In genomic region chr7:35681559-35681958, GRCm38 (mm10) we compare ENCODE assay signal across 15 mouse cellular contexts. TPM values are rescaled to one million over a fixed set of nuclear protein-coding genes. Genes with fewer than 3 reads are reported as not detected.
A peak's percentile ranks its signal among the peaks of the same experiment; 100 is the strongest.
DNase-seq lines count a peak whose midpoint lies in the region; ATAC-seq and TF ChIP-seq lines count a peak whose summit lies in the region.
"Had no signal": no experiment of that assay in that cellular context is flagged by ENCODE, and none has a peak within 500 bp of the region (broad histone marks: within the 10 kb centered on the region; RNA-seq: fewer than 3 reads in every experiment).

No protein-coding gene starts in this region.

- H3K4me3 ChIP-seq in liver, embryonic 14.5 days (ENCODE audit: insufficient read depth in 1 of 2, low read depth in 2 of 2, low read length in 2 of 2), result no peak overlapping the region
- H3K4me3 ChIP-seq in CH12.LX (replicated peaks in 1 of 3; ENCODE audit: low read depth in 2 of 3, low read length in 2 of 3, poor library complexity in 1 of 3), result no peak overlapping the region
- no peak overlapping the region for H3K4me3 ChIP-seq in limb, embryonic 10.5 days
- H3K4me3 ChIP-seq: embryonic facial prominence, embryonic 10.5 days; megakaryocyte, embryonic 14.5 days had no signal

- in situ Hi-C loops in CH12.LX (cut with MboI; ENCODE audit: low pct_ligation_motif_present, low pct_unique_long_range_greater_than_20kb, low sequenced_read_pairs), result no loop called here

- TF ChIP-seq CTCF in liver, embryonic 14.5 days (IDR thresholded peaks at IDR 0.05; ENCODE audit: low read depth), result peak; percentile 60
- TF ChIP-seq CTCF in CH12.LX (conservative IDR thresholded peaks at IDR 0.05 in 1 of 2, IDR thresholded peaks at IDR 0.05 in 1 of 2; ENCODE audit: low read depth in 2 of 2, low read length in 2 of 2), result peak; percentile 35 to 66; a peak in 3 of 4 replicates

- no peaks in the 10 kb centered on the region for H3K79me2 ChIP-seq in CH12.LX (replicated peaks; ENCODE audit: control insufficient read depth, extremely low read depth, insufficient read depth, poor library complexity, severe bottlenecking)

- no peak overlapping the region for H3K9ac ChIP-seq in liver, embryonic 14.5 days (replicated peaks)
- H3K9ac ChIP-seq in CH12.LX (ENCODE audit: insufficient read depth, low read depth), result no peak overlapping the region

- H3K4me2 ChIP-seq in liver, embryonic 14.5 days (ENCODE audit: low read depth), result no peak overlapping the region
- no peak overlapping the region for H3K4me2 ChIP-seq in CH12.LX (ENCODE audit: insufficient read depth, low read depth, poor library complexity, severe bottlenecking)

- TF ChIP-seq RAD21 in CH12.LX (IDR thresholded peaks at IDR 0.05; ENCODE audit: low read depth, low read length), result peak; percentile 66

- H3K27me3 ChIP-seq in liver, embryonic 14.5 days (ENCODE audit: control insufficient read depth, insufficient read depth, low read length), result no peaks in the 10 kb centered on the region
- H3K27me3 ChIP-seq in CH12.LX (replicated peaks), result no peaks in the 10 kb centered on the region
- no peaks in the 10 kb centered on the region for H3K27me3 ChIP-seq in limb, embryonic 10.5 days (ENCODE audit: low read depth, poor library complexity, severe bottlenecking)
- H3K27me3 ChIP-seq: megakaryocyte, embryonic 14.5 days had no signal

- TF ChIP-seq POLR2A in CH12.LX (IDR thresholded peaks at IDR 0.05; ENCODE audit: low read depth, low read length), result no peak

- dilution Hi-C loops in CH12.LX (cut with MboI; ENCODE audit: extremely low pct_ligation_motif_present, extremely low pct_unique_long_range_greater_than_20kb, low sequenced_read_pairs), result no loop called here

- WGBS in liver, embryonic 14.5 days (ENCODE audit: insufficient replicate concordance), result 47% methylated on average over 3 of the region's 3 CpGs
- 77% methylated on average over 3 of the region's 3 CpGs for WGBS in limb, embryonic 10.5 days

- no peaks in the 10 kb centered on the region for H3K4me1 ChIP-seq in liver, embryonic 14.5 days (replicated peaks; ENCODE audit: control insufficient read depth in 2 of 2, insufficient read depth in 2 of 2, low read length in 1 of 2)
- peaks cover 0 to 17% of the 10 kb centered on the region in 2 experiments; a peak in 3 of 4 replicates for H3K4me1 ChIP-seq in CH12.LX (ENCODE audit: control insufficient read depth in 1 of 2, insufficient read depth in 2 of 2)
- H3K4me1 ChIP-seq in limb, embryonic 10.5 days, result peaks cover 7% of the 10 kb centered on the region; the same call in 1 of the 2 replicates
- H3K4me1 ChIP-seq: megakaryocyte, embryonic 14.5 days had no signal

- H3K9me3 ChIP-seq in liver, embryonic 14.5 days (ENCODE audit: control insufficient read depth, low read length), result no peaks in the 10 kb centered on the region; the same call in 1 of the 2 replicates
- H3K9me3 ChIP-seq in CH12.LX (replicated peaks; ENCODE audit: low read length), result peaks cover 9% of the 10 kb centered on the region
- no peaks in the 10 kb centered on the region for H3K9me3 ChIP-seq in limb, embryonic 10.5 days (replicated peaks)
- H3K9me3 ChIP-seq: embryonic facial prominence, embryonic 10.5 days had no signal

- no peak for TF ChIP-seq EP300 in liver, embryonic 14.5 days (IDR thresholded peaks at IDR 0.05; ENCODE audit: low read depth)
- TF ChIP-seq EP300 in CH12.LX (IDR thresholded peaks at IDR 0.05; ENCODE audit: low read length), result no peak

- peak; percentile 32 to 35 for DNase-seq in cerebellum, postnatal 10 days
- no peak for DNase-seq in cerebellum, adult 8-10 months
- DNase-seq in liver, embryonic 14.5 days (ENCODE audit: low read depth in 3 of 3, low spot score in 3 of 3), result no peak
- DNase-seq in liver (no peak), CH12.LX (ENCODE audit: extremely low read depth) (peak; percentile 30)
- peak; percentile 15 for DNase-seq in c-Kit-positive CD71-positive TER-119-negative erythroid progenitor cells, embryonic 14.5 days (ENCODE audit: low read depth)
- DNase-seq in limb, embryonic 10.5 days (ENCODE audit: low spot score), result no peak
- DNase-seq: adrenal gland, adult 2 months; cerebellum, adult 18-20 months; heart, postnatal 10 days; kidney, adult 11 months had no signal

- H3K36me3 ChIP-seq in liver, embryonic 14.5 days (replicated peaks; ENCODE audit: control insufficient read depth, insufficient read depth, low read depth), result no peaks in the 10 kb centered on the region
- no peaks in the 10 kb centered on the region for H3K36me3 ChIP-seq in CH12.LX (replicated peaks in 1 of 2; ENCODE audit: control insufficient read depth in 1 of 2, insufficient read depth in 1 of 2, low read length in 1 of 2)
- H3K36me3 ChIP-seq in limb, embryonic 10.5 days, result no peaks in the 10 kb centered on the region
- H3K36me3 ChIP-seq: embryonic facial prominence, embryonic 10.5 days had no signal

- no peak overlapping the region for H3K27ac ChIP-seq in liver, embryonic 14.5 days
- no peak overlapping the region for H3K27ac ChIP-seq in CH12.LX (ENCODE audit: insufficient read depth, low read depth)
- H3K27ac ChIP-seq in limb, embryonic 10.5 days, result no peak overlapping the region
- H3K27ac ChIP-seq: embryonic facial prominence, embryonic 10.5 days had no signal

- ATAC-seq in liver, embryonic 14.5 days (ENCODE audit: insufficient read depth), result no peak
- ATAC-seq in erythroid progenitor cell, adult 5-6 weeks (replicated peaks; ENCODE audit: low FRiP score, poor library complexity, severe bottlenecking), result no peak
- ATAC-seq: forebrain, embryonic 14.5 days had no signal

TF ChIP-seq in CH12.LX, 34 proteins besides CTCF, POLR2A, EP300 and RAD21:
- TF ChIP-seq SMC3 (IDR thresholded peaks at IDR 0.05; ENCODE audit: low read depth, low read length), result peak; percentile 47
- TF ChIP-seq ZC3H11A (IDR thresholded peaks at IDR 0.05; ENCODE audit: low read depth, low read length), result no peak
- TF ChIP-seq TCF12 (IDR thresholded peaks at IDR 0.05; ENCODE audit: low read depth, low read length), result no peak
- TF ChIP-seq BHLHE40 (IDR thresholded peaks at IDR 0.05; ENCODE audit: low read depth, low read length), result no peak
- no peak for TF ChIP-seq MXI1 (IDR thresholded peaks at IDR 0.05; ENCODE audit: low read depth, low read length)
- TF ChIP-seq ETS1 (conservative IDR thresholded peaks at IDR 0.05; ENCODE audit: low read depth, low read length), result no peak
- no peak for TF ChIP-seq ZKSCAN1 (IDR thresholded peaks at IDR 0.05; ENCODE audit: borderline replicate concordance, low read depth, low read length)
- TF ChIP-seq PAX5 (IDR thresholded peaks at IDR 0.05; ENCODE audit: low read length), result no peak

RNA-seq across cellular contexts. Expression of gene Pdcd5, which starts 34.2 kb away (rescaled TPM):
- 30.5 and 85.7 TPM in 2 replicates for polyA plus RNA-seq in liver, embryonic 14.5 days (2012; rRNA removed)
- 151 and 161 TPM in 2 replicates for polyA plus RNA-seq in liver, embryonic 14.5 days (2014; fragmentation: Nextera tagmentation; extraction: Ambion mirVana)
- total RNA-seq in CH12.LX (2012; rRNA removed) (174 and 227 TPM in 2 replicates), CH12.LX (2014; rRNA removed) (241 and 294 TPM in 2 replicates)
- polyA plus RNA-seq in CH12.LX (2012; ENCODE audit: insufficient read length, low read depth), result 242 and 272 TPM in 2 replicates
- 307 and 339 TPM in 2 replicates for polyA plus RNA-seq in limb, embryonic 10.5 days (2016; fragmentation: Nextera tagmentation; extraction: Ambion mirVana)
- 75.3 and 96.4 TPM in 2 replicates for total RNA-seq in erythroid progenitor cell, adult 5-6 weeks (2015; ENCODE audit: low replicate concordance)
- total RNA-seq in erythroid progenitor cell, adult 5-6 weeks (2017; ENCODE audit: low replicate concordance), result 31.2 TPM in 1 of 2 replicates, not detected in the other

Comparison
In these comparisons a context has a peak if more than half of its experiments do, and no peak if none do; other contexts are left out.
1. DNase-seq: peak in cerebellum, postnatal 10 days (2 of 2), CH12.LX (single experiment) and c-Kit-positive CD71-positive TER-119-negative erythroid progenitor cells, embryonic 14.5 days (single experiment); none in cerebellum, adult 8-10 months (single experiment), liver, embryonic 14.5 days (0 of 3), liver (single experiment) and limb, embryonic 10.5 days (single experiment).